Mouse (Mus musculus): Measurements from ENCODE around the gene Adam22.

Adam22 gene

GRCm38 (mm10) chr5:8312324-8312723 is 55.6 kb downstream of the Adam22 start:
- DNase-seq: no peak

- no peak for DNase-seq
Observed at GRCm38 (mm10) chr5:8310907-8311306, 57.1 kb downstream of the Adam22 start.

GRCm38 (mm10) chr5:8297719-8298419 is 70.1 kb downstream of the Adam22 start:
- DNase-seq: no peak

- no peak for DNase-seq
Observed at GRCm38 (mm10) chr5:8293287-8293686, 74.7 kb downstream of the Adam22 start.

- no peak for DNase-seq
Observed at GRCm38 (mm10) chr5:8291496-8291895, 76.5 kb downstream of the Adam22 start.

GRCm38 (mm10) chr5:8289678-8290614 is 78.0 kb downstream of the Adam22 start:
- no peak for DNase-seq

- DNase-seq: no peak
Observed at GRCm38 (mm10) chr5:8284123-8284522, 83.8 kb downstream of the Adam22 start.

- DNase-seq: no peak
Observed at GRCm38 (mm10) chr5:8276141-8276540, 91.8 kb downstream of the Adam22 start.

GRCm38 (mm10) chr5:8257366-8257765 is 110.6 kb downstream of the Adam22 start:
- no peak for DNase-seq

GRCm38 (mm10) chr5:8256487-8256886 is 111.5 kb downstream of the Adam22 start:
- DNase-seq: no peak

- no peak for DNase-seq
Observed at GRCm38 (mm10) chr5:8244696-8245095, 123.3 kb downstream of the Adam22 start.

- DNase-seq: peak; percentile 25
Observed at GRCm38 (mm10) chr5:8243064-8243615, 124.8 kb downstream of the Adam22 start.

- peak; percentile 51 for DNase-seq
Observed at GRCm38 (mm10) chr5:8242660-8243059, 125.3 kb downstream of the Adam22 start.

- DNase-seq: no peak
Observed at GRCm38 (mm10) chr5:8227073-8227472, 140.9 kb downstream of the Adam22 start.

GRCm38 (mm10) chr5:8224321-8224705 is 143.6 kb downstream of the Adam22 start:
- no peak for DNase-seq

- DNase-seq: peak; percentile 65
Observed at GRCm38 (mm10) chr5:8223597-8224320, 144.2 kb downstream of the Adam22 start.

- DNase-seq: no peak
Observed at GRCm38 (mm10) chr5:8221630-8222029, 146.3 kb downstream of the Adam22 start.

GRCm38 (mm10) chr5:8215841-8216240 is 152.1 kb downstream of the Adam22 start:
- DNase-seq: no peak

- peak; percentile 44 for DNase-seq
Observed at GRCm38 (mm10) chr5:8184992-8185391, 183.0 kb downstream of the Adam22 start.

- no peak for DNase-seq
Observed at GRCm38 (mm10) chr5:8180646-8181045, 187.3 kb downstream of the Adam22 start.

- DNase-seq: no peak
Observed at GRCm38 (mm10) chr5:8178111-8178510, 189.8 kb downstream of the Adam22 start.

- DNase-seq: no peak
Observed at GRCm38 (mm10) chr5:8164773-8165172, 203.2 kb downstream of the Adam22 start.

GRCm38 (mm10) chr5:8151645-8152044 is 216.3 kb downstream of the Adam22 start:
- DNase-seq: no peak

All from cerebellum, adult 8-10 months (tissue).